Mouse (Mus musculus) G1E (cell line): ENCODE data around the gene En2.

Experiments
- CTCF ChIP-seq: IDR thresholded peaks from 2 replicates; pipeline ENCODE4 v1.5.1; 2012; ENCODE audit warnings: low read depth, low read length, inconsistent platforms, mixed read lengths
- GATA1 ChIP-seq: IDR thresholded peaks from 2 replicates; pipeline ENCODE4 v1.6.1; 2012; ENCODE audit warnings: borderline replicate concordance, low read length, inconsistent platforms, mixed read lengths

DNA sequence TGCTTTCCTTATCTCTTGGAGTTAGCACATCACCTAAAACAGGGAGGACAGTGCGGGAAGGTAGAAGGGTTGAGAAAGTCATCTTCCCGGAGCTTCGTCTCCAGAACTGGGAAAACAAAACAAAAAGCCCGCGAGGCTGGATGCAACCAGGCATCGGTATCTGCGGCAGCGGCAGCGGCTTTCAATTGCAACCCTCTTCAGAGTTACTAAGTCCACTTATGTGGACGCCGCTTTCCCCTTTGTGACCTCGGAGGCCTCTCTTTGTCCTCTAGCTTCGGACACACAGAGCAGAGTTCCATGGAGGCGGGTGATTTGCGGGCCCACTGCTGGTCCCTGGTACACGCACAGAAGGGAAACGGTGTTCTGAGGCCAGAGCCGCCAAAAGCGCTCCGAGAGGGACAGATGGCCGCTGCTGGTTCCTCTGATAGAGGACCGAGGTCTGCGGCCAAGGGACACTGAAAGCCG is 3.5 kb upstream of the En2 start:
- TF ChIP-seq CTCF (no peak), GATA1 (no peak)
